Mouse (Mus musculus): ENCODE data around the gene Slco3a1.

DNA sequence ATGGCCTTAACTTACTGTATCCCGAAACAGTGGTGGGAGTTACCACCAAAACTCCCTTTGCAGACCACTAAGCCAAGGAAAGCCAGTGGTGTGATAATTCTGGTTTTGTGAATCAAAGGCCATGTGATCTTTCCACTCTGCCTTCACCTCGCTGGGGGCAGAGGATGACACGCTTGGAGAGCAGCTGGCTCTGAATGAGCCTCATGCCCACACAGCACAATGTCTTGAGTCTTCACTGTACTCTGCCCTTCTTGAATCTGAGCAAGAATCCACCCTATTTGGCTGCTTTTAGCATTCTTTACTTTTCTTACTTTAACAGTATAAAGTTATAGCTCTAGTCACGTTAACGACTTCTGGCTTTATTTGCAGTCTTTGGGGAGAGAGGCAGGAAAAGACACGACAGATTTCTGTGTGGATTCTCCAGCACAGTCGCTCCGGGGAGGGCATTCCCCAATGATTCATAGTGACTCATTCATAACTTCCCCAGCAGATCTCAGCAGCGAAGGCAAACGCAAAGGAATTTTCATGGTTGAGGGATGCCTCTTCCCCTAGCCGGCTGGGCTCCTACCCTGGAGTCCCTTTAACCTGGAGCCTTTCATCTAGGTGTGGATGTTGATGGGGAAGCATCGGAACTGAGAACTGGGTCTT lies 178.1 kb downstream of the Slco3a1 start:
- TF ChIP-seq CTCF (conservative IDR thresholded peaks at IDR 0.05 in 1 of 2, IDR thresholded peaks at IDR 0.05 in 1 of 2; ENCODE audit: low read depth in 2 of 2, low read length in 2 of 2) = no peak
- no peak for TF ChIP-seq EP300 (IDR thresholded peaks at IDR 0.05; ENCODE audit: low read length)
